Mouse (Mus musculus) ES-Bruce4 (cell line): Measurements from ENCODE around the gene Pdia4. TPM values are rescaled to one million over a fixed set of nuclear protein-coding genes. Genes with fewer than 3 reads are reported as not detected.
"Not testable (repeated sequence)": the region's sequence is repeated elsewhere in the genome, so short reads cannot be mapped to it uniquely, and the experiment has no call there.

ENCODE experiments used
- H3K27ac ChIP-seq: 2 replicates; pipeline ENCODE4 v1.5.1; 2012; ENCODE audit warnings: low read length, inconsistent platforms; ENCODE audit not compliant: insufficient read depth
- H3K27me3 ChIP-seq: 2 replicates; pipeline ENCODE4 v1.6.1; 2012; ENCODE audit warnings: mild to moderate bottlenecking, low read length, inconsistent platforms; ENCODE audit not compliant: control insufficient read depth, poor library complexity, insufficient read depth, severe bottlenecking
- H3K36me3 ChIP-seq: 2 replicates; pipeline ENCODE4 v1.6.1; 2012; ENCODE audit warnings: inconsistent platforms, mild to moderate bottlenecking, low read length, moderate library complexity; ENCODE audit not compliant: control insufficient read depth, poor library complexity, insufficient read depth, severe bottlenecking
- H3K4me1 ChIP-seq: one replicate; pipeline ENCODE4 v1.8.1; 2011; ENCODE audit warnings: low read length; ENCODE audit not compliant: control insufficient read depth, insufficient read depth
- H3K4me3 ChIP-seq: 2 replicates; pipeline ENCODE4 v1.5.1; 2011; ENCODE audit warnings: low read depth, mild to moderate bottlenecking, low read length
- H3K9ac ChIP-seq: 2 replicates; pipeline ENCODE4 v1.6.1; 2012; ENCODE audit warnings: low read depth, mild to moderate bottlenecking, inconsistent platforms; ENCODE audit not compliant: poor library complexity, severe bottlenecking
- H3K9me3 ChIP-seq: replicated peaks from 2 replicates; pipeline ENCODE4 v1.6.1; 2012; ENCODE audit warnings: mild to moderate bottlenecking, low read length, inconsistent platforms; ENCODE audit not compliant: control insufficient read depth, poor library complexity, insufficient read depth, severe bottlenecking
- CTCF ChIP-seq: IDR thresholded peaks from one replicate; pipeline ENCODE4 v1.8.1; 2011; ENCODE audit warnings: low read depth, low read length
- EP300 ChIP-seq: IDR thresholded peaks from 2 replicates; pipeline ENCODE4 v1.6.1; 2011; ENCODE audit warnings: low read depth, low read length; ENCODE audit not compliant: insufficient read depth
- POLR2A ChIP-seq: IDR thresholded peaks from one replicate; pipeline ENCODE4 v1.8.1; 2011; ENCODE audit warnings: low read length; ENCODE audit not compliant: insufficient read depth
- polyA plus RNA-seq: library from polyadenylated mRNA; stranded (reverse); fragments of >200 nt; gene quantifications from 2 replicates; pipeline ENCODE4 v1.2.4, GENCODE M21; 2011; ENCODE audit warnings: low read depth; ENCODE audit not compliant: missing spikeins, insufficient read depth, insufficient read length

The Pdia4 gene
- polyA plus RNA-seq, 1 experiment = 186 TPM

DNA sequence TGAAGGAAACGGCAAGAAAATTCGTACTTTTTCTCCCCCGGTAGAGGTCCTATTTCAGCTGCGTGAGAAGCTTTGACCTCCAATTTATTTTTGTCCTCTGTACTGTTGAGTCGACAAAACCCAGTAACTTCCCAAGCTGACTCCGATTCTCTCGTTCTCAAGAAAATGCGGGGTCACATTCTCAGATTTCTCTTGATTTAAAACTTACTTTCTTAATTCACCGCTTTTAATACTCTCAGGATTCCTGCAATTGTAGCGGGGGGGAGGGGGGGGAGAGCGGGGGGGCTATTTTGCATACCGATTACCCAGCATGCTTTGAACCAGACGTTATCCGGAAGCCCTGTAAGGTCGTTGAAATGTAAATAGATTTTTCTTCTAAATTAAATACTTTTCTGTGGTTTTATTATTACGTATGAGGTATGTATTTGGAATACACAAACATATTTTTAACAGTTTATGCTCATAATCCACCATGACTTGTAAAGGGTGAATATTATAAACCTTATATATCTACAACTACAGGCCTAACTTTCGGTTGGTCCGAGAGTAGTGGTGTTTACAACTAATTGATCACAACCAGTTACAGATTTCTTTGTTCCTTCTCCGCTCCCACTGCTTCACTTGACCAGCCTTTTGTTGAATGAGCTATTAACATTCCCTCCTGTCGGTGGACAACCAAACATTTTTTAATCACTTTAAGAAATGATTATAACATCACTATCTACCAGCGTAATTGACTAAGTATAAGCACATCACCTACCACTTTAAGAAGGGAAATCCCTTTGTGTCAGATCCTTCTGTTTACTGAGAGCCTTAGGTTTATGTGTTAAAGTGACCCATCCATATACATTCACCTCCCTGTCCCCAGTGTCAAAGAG, 31.9 kb downstream of the Pdia4 start:
- Histone ChIP-seq H3K9ac (peak overlapping the region; percentile 91), H3K4me1 (no peaks in the 10 kb centered on the region), H3K36me3 (no peaks in the 10 kb centered on the region), H3K27ac (peak overlapping the region; percentile 52; the same call in 1 of the 2 replicates), H3K27me3 (no peaks in the 10 kb centered on the region), H3K9me3 (no peaks in the 10 kb centered on the region), H3K4me3 (0 out of 2 replicates have a peak overlapping the region, but pooled peaks have one; percentile 40)
- TF ChIP-seq POLR2A (no peak), EP300 (no peak), CTCF (no peak)

DNA sequence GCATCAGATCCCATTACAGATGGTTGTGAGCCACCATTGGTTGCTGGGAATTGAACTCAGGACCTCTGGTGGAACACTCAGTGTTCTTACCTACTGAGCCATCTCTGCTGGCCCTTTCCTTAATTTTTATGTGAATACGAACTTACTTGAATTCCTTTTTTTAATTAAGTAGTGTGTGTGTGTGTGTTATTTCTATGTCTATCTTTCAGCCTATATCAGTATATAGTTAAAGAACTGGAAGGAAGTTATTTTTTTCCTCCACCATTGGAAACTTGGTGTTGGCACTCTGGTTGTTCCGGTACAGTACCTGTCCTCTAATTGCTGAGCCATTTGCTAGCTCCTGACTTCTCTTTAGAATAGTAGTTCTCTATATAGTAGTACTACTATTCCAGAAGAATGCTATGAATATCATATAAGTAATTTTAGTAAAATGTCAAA, 32.6 kb downstream of the Pdia4 start:
- Histone ChIP-seq H3K4me1 (no peaks in the 10 kb centered on the region), H3K27me3 (no peaks in the 10 kb centered on the region), H3K4me3 (0 out of 2 replicates have a peak overlapping the region, but pooled peaks have one; percentile 40), H3K9ac (peak overlapping the region; percentile 91), H3K9me3 (no peaks in the 10 kb centered on the region), H3K27ac (no peak overlapping the region), H3K36me3 (no peaks in the 10 kb centered on the region)
- TF ChIP-seq POLR2A = no peak

DNA sequence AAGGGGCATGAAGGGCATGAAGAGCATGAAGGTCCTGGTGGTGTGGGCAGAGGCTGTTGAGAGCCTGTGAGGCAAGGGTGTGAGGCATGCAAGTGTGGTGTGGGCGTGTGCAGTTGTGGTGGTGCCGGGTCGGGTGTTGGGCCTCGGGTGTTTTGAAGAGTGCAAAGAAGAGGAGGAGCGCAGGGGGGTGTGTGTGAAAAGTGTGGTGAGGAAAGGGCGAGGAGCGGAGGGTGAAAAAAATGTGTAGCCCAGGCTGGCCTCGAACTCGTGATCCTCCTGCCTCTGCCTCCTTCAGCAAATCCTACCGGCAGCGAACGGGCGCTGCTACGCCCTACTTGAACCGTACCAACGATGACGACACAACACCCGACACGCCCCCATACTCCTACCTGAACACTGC, 41.5 kb downstream of the Pdia4 start:
- H3K27ac ChIP-seq, H3K9me3 ChIP-seq, H3K27me3 ChIP-seq, H3K4me1 ChIP-seq, H3K36me3 ChIP-seq, H3K9ac ChIP-seq, H3K4me3 ChIP-seq: not testable (repeated sequence)

DNA sequence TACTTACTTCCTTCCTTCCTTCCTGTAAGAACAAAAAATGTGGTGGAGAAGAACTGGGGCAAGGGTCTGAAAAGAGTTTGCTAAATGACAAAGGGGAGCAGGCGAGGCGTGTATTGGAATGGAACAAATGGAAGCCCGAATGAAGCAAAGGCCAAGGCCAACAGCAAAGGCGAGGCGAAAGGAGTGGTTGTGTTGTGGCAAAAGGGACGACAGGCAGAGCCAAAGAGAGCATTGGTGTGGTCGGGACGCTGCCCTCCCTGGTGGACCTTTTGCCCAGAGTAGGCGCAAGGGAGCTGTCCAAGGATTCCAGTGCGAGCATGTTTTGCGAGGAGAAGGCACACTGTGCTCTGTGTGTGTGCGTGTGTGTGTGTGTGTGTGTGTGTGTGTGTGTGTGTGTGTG, 42.1 kb downstream of the Pdia4 start:
- not testable (repeated sequence) for H3K9ac ChIP-seq, H3K27me3 ChIP-seq, H3K4me3 ChIP-seq, H3K9me3 ChIP-seq, H3K36me3 ChIP-seq, H3K4me1 ChIP-seq, H3K27ac ChIP-seq

DNA sequence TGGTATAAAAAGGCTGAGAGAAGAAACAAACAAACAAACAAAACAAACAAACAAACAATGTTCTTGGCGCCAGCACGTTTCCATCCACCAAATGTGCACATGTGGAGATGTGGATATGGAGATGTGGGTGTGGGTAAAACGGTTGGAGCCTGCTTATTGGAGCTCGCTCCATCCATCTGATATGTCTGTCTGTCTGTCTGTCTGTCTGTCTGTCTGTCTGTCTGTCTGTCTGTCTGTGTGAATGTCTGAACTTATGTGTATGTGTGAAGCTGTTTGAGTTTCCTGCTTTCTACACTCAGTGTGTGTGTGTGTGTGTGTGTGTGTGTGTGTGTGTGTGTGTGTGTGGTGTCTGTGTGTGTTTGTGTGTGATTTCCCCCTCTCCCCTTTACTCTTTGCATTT, 43.4 kb downstream of the Pdia4 start:
- H3K9ac ChIP-seq, H3K27ac ChIP-seq, H3K4me1 ChIP-seq, H3K27me3 ChIP-seq, H3K36me3 ChIP-seq, H3K4me3 ChIP-seq, H3K9me3 ChIP-seq: not testable (repeated sequence)

DNA sequence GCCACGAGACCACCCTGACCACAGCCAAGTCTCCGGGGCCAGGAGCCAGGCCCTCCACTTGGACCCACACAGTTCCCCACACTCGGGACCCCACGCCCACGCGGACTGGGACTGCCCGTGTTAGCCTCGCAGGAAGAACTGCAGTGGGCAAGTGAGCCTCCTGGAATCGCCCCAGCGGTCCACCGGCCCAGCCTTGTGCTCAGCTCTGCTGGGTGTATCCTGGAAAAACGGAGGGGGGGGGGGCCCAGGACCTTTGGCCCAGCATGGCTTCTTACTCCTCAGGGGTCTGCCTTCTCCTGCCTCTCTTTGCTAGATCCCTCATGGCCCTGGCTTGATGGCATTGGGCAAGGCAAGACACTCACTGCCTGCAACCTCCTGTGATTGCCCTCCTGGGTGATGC, 44.7 kb downstream of the Pdia4 start:
- H3K4me3 ChIP-seq, H3K36me3 ChIP-seq, H3K9me3 ChIP-seq, H3K27me3 ChIP-seq, H3K4me1 ChIP-seq, H3K9ac ChIP-seq, H3K27ac ChIP-seq: not testable (repeated sequence)

DNA sequence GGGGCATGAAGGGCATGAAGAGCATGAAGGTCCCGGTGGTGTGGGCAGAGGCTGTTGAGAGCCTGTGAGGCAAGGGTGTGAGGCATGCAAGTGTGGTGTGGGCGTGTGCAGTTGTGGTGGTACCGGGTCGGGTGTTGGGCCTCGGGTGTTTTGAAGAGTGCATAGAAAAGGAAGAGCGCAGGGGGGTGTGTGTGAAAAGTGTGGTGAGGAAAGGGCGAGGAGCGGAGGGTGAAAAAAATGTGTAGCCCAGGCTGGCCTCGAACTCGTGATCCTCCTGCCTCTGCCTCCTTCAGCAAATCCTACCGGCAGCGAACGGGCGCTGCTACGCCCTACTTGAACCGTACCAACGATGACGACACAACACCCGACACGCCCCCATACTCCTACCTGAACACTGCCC, 45.9 kb downstream of the Pdia4 start:
- H3K36me3 ChIP-seq, H3K4me3 ChIP-seq, H3K9me3 ChIP-seq, H3K27ac ChIP-seq, H3K27me3 ChIP-seq, H3K9ac ChIP-seq, H3K4me1 ChIP-seq: not testable (repeated sequence)

DNA sequence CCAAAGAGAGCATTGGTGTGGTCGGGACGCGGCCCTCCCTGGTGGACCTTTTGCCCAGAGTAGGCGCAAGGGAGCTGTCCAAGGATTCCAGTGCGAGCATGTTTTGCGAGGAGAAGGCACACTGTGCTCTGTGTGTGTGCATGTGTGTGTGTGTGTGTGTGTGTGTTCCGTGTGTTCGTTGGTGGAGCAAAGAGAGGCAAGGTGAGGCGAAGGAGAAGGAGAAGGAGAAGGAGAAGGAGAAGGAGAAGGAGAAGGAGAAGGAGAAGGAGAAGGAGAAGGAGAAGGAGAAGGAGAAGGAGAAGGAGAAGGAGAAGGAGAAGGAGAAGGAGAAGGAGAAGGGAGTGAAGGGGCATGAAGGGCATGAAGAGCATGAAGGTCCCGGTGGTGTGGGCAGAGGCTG, 50.5 kb downstream of the Pdia4 start:
- H3K27me3 ChIP-seq, H3K9me3 ChIP-seq, H3K4me1 ChIP-seq, H3K9ac ChIP-seq, H3K27ac ChIP-seq, H3K4me3 ChIP-seq, H3K36me3 ChIP-seq: not testable (repeated sequence)

DNA sequence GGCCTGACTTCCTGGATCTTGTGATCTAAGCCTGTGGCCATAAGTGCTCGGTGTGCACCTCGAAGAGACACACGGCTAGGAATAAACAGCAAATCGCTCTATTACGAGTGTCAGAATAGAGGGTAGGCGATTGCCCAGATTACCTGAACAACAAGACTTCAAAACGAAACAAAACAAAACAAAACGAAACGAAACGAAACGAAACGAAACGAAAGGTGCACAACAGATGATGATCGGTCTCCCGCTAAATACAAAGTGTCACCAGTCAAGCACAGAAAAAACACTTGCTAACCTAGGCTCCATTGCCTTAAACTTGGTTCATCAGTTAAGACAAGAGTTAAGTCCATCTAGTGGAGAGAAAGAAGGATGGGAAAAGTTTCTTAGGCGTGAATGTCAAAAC, 53.8 kb downstream of the Pdia4 start:
- H3K4me1 ChIP-seq, H3K9me3 ChIP-seq, H3K9ac ChIP-seq: not testable (repeated sequence)

More for the DNA sequence above, 53.8 kb downstream of the Pdia4 start:
- H3K4me3 ChIP-seq, H3K36me3 ChIP-seq, H3K27ac ChIP-seq, H3K27me3 ChIP-seq: not testable (repeated sequence)
